Mouse (Mus musculus) lung, postnatal 14 days (tissue): ENCODE data around the gene Arhgef3.
A peak's percentile ranks its signal among the peaks of the same experiment; 100 is the strongest.

Source experiments
- DNase-seq: peaks from one replicate; pipeline ENCODE4 v3.0.0; 2021

Gene Arhgef3

DNA sequence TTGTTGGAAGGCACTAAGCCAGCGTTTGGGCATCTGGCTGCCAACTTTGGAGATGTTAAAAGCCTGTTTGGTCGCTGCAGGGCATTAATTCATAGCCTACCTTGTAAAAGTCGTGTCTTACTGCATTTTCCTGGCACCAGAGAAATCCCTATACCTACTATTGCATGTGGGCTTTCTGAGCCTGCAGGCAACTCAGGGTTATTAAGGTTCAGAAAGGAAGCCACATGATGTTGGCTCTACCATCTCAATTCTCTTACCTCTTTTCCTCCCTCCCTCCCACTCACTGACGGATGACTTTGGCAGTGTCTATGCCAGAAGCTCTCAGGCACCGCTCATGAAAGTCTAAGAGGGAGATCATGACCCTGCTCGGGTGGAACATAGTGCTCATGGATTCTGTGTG, 210.8 kb downstream of the Arhgef3 start:
- DNase-seq: no peak

DNA sequence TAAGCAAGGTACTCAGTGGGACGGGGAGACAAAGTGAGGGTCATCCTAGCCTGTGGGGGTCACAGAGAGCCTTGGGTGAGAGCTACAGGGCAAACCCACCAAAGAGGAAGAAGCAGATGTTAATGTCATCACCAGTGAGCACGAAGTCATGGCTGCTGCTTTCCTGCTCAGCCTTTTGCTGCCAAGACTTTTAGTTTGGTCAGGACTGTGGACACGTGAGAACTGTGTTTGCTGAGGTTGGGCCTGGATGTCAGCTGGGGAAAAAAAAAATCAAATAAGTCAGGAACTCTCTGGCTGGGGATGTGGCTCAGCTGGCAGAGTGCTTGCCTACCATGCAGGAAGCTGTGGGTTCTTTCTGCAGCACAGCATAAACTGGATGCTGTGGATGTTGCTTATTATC, 213.2 kb downstream of the Arhgef3 start:
- no peak for DNase-seq

DNA sequence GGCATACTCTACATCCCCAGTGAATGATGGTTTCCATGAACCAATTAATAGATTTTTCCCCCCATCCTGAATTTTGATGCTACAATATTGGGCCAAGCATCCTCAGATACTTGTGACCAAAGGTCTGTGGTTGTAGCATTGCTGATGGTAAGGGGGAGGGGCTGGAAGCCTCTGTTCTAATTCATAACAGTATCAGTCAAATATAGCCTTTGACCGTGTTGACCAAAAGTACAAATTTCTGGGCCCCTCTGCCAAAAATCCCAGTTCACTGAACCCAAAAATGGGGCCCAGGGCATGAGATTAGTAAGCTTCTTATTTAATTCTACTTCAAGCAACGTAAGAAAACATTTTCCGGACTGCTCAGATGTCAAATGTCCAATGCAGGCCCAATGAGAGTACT, 214.3 kb downstream of the Arhgef3 start:
- no peak for DNase-seq

DNA sequence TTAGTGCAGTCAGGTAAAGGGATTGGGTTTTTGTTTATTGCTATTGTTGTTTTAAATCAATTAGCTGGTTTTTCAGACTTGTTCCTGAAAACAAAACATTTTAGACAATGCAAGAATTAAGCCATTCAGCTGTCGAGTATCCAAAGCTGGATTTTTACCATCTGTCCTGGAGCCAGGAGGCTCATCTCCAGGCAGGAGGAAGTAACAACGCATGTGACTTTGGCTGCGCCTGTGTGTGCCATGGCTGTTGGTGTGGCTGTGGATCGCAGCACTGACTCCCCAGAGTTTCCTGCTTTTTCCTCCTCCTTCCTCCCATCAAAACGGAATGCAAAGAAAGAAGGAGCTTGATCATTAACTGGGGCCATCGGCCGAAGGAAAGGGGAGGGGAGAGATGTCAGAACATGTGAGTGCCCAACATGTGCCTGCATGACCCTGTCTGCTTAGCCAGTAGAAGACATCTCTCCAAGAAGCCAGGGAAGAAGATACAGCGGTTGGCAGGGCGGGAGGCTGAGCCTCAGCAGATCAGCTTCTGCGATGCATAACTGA, 216.9 kb downstream of the Arhgef3 start:
- DNase-seq: no peak

DNA sequence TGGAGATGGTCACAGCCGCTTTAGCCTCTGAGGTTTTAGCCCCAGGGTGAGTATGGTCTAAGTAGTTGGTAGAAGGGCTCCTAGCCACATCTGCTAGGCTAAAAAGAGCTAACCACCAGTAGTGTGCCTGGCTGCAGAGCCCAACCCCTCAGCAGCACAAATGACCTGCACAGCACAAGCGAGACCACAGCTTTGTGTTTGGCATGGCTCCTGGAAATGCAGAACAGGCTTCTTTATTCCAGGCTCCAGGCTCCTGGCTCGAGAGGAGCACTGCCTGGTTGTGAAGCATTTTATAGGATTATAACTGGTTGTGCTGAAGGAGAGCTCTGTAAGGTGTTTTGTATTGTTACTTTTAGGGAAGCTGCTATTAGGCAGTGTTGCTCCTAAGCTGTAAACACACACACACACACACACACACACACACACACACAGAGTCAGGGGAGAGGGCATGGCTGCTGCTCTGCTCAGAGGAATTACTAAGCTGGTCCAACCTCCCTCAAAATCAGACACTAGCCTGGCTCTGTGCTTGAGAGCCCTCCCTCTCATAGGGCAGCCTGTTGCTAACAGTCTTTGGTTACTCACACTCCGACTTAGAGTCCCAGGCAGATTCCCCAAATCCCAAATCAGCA, 217.8 kb downstream of the Arhgef3 start:
- DNase-seq: no peak

DNA sequence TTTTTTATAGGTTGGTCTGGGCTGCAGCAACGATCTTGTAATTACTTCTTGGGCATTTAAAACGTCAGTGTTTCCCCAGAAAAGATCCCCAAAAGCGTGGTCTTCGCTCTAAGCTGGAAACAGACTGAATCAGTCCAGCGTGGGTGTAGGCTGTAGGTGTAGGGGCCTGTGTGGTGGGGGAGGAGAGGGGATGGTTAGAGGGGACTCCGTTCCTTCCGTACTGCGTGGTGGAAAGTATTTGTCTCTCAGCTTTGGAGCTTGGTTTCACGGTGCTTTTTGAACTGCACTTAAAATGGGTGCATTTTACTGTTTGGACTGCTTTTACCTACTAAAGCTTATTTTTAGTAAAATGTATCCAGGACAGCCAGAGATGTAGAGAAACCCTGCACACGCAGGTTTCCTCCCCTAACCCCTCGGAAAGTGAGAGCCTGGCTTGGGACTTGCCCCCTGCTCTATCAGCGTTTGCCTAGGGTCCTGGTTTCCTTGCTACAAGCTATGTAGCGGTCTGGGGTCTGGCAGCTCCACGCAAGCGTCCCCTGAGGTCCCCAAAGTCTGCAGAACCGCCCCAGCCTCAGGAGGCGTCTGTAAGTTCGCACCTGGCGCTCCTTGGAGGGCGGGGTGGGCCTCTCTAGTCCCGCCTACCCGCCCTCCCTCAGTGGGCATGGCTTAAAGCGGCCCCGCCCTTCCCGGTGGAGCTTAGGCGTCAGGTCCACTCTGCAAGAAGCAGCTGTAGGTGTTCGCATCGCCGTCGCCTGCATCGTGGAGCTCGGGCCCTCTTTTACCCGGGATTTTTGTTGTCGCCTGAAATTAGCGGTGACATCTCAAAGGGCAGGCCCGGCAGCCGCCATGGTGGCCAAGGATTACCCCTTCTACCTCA, 220.9 kb downstream of the Arhgef3 start:
- peak; percentile 86 for DNase-seq

DNA sequence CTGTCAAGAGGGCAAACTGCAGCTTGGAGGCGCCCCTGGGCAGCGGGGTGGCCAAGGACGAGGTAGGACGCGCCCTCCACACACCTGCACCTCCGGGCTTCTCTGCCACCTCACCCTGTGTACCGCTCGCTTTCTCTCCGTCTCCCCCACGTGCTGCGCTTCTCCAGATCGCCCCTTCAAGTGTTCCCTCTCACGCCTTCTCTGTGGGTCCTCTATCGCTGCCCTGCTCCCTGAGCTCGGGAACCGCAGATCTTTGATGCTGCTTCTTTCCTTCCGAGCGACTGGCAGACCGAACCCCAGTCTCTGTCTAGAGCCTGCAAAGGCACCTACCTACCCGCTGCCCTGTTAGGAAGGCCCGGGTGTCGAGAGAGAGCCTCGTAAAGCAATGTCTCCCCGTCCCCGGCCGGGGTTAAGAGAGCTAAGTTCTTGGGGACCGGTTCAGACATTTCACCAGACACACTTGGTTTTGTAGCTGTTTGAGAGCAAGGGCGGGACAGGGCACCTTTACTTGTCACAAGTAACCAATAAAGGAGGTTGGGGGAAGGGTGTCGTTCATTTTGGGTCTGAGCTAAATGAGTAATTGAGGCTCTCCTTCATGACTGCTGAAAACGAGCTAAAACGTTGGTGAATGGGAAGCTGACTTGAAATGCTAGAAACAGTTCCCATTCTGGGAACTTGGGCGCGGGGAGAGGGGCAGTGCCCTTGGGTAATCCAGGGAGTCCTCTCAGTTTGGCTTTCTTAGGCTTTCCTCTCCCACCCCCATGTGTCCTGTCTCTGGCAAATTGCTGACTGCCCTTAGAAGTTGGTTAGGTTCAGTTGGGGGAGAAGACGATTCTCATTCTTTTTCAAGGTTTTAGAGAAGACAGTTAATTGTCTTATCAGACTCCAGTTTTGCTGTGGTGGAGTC, 221.8 kb downstream of the Arhgef3 start:
- peak; percentile 35 for DNase-seq

DNA sequence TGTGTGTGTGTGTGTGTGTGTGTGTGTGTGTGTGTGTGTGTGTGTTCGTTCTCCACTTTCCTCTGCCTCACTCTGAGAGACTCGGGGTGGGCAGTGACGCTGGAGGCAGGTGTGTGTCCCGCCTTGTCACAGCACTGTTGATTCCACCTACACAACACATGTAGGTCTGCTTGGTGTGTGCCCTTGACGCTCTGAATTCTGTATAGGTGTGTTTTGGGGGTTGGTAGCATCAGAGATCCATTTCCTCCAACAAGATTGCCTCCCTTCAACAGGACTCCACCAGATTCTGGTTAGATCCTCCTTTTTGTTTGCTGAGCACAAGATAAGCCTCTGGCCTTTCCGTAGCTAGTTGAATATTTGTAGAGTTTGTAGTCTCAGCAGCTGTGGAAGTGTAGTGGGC, 222.5 kb downstream of the Arhgef3 start:
- DNase-seq: no peak

DNA sequence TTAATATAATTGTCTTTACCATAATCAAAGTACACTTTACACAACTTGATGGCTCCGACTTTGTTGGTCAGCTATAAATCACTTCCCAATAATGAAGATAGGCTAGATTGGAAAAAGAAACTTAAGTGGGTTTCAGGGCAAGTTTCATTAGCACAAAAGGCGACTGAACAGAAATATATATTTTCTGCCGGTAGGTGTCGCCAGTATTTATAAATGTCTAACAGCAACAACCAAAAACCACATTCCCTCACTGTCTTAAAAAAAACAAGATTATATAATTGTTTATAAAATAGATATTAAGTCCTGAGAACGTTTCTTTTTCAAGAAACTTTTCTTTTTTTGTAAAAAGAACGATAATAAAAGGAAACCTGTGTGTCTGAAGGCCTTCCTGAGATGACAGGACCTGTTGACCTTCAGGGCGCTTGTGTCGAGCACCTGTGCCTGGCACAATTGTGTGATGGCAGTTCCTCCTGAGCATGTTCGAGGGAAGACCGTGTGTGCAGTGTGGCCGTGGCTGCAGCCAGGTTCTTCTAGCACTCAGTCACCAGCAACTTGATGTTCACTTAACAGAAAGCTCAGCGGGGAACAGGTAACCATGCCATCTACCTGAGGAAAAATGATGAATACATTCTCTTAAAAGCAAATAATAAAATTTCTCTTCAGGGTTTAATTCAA, 223.5 kb downstream of the Arhgef3 start:
- DNase-seq: peak; percentile 76

DNA sequence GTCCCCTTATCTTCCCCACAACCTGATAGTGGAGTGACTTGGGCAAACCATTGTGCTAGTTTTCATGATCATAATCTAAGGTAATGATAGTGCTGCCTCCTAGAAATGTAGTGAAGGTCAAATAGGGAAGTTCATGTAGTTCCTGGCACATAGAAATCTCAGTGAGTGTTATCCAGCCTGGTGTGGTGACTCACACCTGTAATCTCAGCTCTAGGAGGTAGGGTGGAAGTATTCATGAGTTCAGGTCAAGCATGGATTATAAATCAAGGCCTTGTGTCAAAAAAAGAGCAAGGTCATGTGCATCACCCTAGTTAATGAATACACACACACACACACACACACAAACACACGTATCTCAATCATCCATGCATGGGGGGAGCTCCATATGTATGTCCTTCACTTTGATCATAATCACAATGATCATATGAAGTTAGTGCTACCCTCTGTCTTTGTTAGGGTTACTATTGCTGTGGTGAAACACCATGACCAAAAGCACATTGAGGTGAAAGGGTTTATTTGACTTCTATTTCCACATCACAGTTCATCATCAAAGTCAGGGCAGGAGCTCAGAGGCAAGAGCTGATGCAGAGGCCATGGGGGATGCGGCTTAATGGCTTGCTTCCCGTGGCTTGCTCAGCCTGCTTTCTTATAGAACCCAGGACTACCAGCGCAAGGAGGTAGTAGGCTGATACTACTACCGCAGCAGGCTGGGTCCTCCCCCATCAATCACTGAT, 226.2 kb downstream of the Arhgef3 start:
- no peak for DNase-seq

DNA sequence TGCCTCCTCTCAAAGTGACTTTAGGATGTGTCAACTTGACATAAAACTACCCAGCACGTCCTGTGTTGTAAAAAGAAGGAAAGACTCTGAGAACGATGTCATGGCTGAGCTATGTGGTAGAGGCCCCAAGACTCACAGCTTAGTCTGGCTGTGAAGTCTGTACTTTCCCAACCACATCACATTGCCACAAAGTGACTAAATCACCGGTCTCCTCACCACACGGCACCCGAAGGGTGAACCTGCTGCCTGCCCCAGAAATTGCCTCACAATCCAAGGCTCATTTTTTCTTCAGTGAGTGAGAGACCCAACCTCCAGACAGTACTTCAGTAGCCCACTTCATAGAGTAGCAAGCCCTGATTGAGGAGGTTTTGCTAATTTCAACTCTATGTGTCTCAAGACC, 226.8 kb downstream of the Arhgef3 start:
- DNase-seq: no peak

DNA sequence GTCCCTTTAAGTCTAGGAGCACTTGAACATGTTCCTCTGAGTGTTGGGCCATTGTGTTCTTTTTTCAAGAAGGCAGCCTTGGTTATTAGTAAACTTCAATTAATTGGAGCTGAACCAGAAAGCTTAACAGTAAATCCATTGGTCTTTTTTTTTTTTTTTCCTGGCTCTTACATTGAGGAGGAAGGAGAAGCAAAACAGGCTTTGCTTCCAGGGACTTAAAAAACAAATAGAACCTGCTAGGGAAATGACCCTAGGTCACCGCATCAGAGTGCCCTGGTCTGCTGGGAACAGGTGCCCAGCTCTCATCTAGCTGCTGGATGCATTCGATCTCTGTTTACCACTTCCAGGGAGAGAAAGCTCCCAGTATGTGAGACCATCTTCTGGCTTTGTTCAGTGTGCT, 227.8 kb downstream of the Arhgef3 start:
- no peak for DNase-seq

DNA sequence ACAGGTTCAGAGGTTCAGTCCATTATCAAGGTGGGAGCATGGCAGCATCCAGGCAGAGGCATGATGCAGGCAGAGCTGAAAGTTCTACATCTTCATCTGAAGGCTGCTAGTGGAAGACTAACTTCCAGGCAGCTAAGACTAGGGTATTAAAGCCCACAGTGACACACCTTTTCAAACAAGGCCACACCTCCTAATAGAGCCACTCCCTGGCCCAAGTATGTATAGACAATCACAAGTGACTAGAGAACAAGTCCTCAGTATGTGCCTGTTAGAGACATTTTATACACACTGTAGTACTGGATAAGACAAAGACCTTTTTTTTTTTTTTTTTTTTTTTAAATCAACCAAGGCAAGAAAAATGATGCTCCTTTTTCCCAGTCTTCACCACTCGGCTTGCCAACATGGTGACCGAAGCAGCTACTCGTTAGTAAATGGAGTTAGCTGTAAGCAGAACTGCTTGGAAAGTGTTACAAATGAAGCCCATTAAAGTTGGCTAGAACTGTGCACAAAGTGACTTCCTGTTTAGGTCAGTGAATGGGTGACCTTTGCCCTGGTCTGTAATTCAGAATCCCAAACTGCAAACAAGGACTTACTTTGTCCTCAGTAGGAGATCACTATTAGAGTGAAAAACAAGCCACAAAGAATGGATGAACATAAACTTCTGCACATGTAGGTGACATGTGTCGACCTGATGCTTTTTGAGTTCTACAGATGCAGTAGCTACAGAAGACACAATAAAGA, 229.7 kb downstream of the Arhgef3 start:
- DNase-seq: no peak

DNA sequence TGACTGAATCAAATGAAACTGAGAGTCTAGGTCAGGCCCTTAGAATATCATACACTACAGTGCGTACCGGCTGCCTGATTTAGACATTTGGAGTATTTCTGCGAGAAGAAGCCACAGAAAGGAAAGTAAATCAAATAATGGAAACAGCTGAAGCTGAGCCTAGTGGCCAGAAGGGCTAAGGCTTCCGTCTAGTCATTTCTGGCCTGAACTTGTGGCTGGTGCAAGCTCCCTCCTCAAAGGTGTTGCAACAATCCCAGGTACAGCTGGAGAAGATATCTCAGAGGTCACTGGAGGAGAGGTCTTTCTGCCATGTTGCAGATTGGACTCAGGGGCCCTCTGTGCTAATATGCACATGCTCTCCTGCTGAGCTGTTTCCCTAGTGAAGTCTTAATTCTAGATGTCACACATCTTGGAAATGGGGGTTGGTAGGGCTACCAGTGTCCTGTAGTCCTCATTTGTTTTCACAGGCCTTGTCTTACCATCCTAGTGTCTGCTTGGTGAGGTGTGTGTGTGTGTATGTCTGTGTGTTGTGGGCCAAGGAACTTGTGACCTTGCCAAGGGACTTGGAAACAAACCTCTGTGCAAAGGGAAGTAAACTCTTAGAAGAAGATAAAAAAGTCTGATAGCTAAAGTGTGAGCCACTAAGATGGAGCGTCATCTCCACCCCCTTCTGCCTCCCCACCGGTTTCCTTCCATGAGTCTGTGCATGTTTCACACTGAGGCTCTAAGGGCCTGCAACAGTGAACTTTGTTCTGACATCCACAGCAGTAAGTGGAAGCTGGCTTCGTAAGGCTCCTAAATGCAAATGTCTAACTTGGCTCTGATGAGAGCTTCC, 230.6 kb downstream of the Arhgef3 start:
- DNase-seq: no peak

DNA sequence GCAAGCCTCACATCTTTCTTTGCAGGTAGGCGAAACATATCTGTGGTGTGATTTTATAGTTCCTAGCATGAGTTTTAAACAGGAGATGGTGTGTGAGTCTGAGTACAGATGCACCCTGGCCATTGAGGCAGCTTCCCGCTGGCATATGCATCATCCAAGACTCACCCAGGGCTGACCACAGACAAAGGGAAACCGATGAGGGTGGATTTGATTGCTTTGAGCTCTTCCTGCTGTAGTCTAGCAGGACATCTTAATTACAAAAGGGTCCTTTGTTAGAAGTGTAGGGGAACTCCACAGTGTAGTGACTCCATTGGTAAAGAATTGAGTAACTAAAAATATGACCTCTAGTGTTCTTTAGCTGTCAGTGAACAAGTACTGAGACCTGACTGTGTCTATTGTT, 232.5 kb downstream of the Arhgef3 start:
- DNase-seq: no peak

DNA sequence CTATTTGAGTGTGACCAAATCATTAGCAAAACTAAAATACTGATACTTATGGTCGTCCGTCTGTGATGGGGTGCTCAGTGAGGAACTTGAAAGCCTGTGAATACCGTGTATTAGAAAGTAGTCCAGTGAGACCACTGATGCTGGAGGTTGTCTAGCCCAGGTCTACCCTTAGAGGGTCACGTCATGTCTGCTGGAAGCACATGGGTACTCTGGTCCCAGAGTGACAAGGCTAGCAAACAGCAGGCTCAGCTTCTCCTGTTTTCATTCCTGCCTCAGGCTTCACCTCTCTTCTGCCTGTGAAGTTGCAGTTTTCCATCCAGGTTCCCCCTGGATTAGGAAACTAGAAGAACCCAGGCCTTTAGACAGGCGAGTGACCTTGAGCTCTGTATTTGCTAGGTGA, 233.0 kb downstream of the Arhgef3 start:
- no peak for DNase-seq

DNA sequence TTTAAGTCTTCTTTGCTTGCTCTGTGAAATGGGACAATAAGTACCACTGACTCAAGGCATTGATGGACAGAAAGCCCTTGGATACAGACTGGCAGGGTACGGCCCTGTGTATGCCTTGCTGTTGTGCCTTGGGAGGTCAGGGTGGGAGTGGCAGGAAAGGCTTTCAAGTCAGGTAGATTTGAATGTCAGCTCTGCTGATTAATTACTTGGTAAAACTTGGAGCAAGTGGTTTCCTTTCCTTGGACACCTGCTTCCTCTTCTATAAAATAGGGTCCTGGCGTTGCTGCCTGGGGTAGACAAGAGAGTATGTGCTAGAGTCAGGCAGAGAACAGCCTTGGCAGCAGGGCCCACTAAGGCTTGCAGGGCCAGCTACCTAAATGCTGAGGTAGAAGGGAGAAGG, 233.4 kb downstream of the Arhgef3 start:
- DNase-seq: no peak

DNA sequence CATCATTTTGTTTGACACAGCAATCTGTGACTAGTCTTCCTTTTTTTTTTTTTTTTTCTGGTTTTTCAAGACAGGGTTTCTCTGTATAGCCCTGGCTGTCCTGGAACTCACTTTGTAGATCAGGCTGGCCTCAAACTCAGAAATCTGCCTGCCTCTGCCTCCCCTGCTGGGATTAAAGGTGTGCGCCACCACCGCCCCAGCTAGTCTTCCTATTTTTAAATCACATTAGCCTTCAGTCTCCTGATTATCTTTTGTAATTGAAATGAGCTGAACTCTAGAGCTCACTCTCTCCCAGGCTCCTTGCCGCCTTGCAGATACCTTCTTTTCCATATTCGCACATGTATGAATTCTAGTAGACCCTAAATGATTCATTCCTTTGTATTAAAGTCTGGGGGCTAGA, 234.0 kb downstream of the Arhgef3 start:
- DNase-seq: no peak

DNA sequence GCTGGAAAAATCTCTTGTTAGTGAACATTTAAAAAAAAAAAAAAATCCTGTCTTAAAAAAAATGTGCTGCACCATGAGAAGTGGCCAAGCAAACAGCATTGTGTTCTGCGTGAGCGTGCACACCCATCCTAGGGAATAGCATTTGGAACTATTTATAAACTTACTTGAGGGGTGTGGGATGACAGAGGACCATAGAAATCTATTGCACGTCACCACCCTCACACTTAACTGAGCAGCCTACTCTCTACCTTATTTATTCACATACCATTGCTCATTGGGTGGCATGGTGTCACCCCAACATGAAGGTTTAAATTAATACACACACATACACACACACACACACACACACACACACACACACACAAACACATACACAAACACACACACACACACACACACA, 234.4 kb downstream of the Arhgef3 start:
- DNase-seq: no peak
